Mouse (Mus musculus): Measurements from ENCODE around the gene Lce1d.
"Not testable (repeated sequence)": the region's sequence is repeated elsewhere in the genome, so short reads cannot be mapped to it uniquely, and the experiment has no call there.

Gene Lce1d

GRCm38 (mm10) chr3:92687110-92687509, at the start of gene Lce1d:
Lce1d (minus strand) TSS chr3:92687210.
- no peak for DNase-seq (ENCODE audit: low spot score in 2 of 2)

- DNase-seq (ENCODE audit: low spot score in 2 of 2) = no peak
Observed at GRCm38 (mm10) chr3:92722631-92723030, 35.6 kb upstream of the Lce1d start.

GRCm38 (mm10) chr3:92720250-92720649, 33.2 kb upstream of the Lce1d start, which contains the start of gene Lce1f:
Lce1f (minus strand) TSS chr3:92720350.
- no peak for DNase-seq (ENCODE audit: low spot score in 2 of 2)

GRCm38 (mm10) chr3:92715122-92715521, 28.1 kb upstream of the Lce1d start:
- DNase-seq (ENCODE audit: low spot score in 2 of 2) = no peak

GRCm38 (mm10) chr3:92708974-92709373, 22.0 kb upstream of the Lce1d start, which contains the start of gene Lce1e:
Lce1e (minus strand) TSS chr3:92709074.
- no peak for DNase-seq (ENCODE audit: low spot score in 2 of 2)

GRCm38 (mm10) chr3:92694613-92695012, 7.6 kb upstream of the Lce1d start:
- DNase-seq (ENCODE audit: low spot score in 2 of 2) = no peak

GRCm38 (mm10) chr3:92691688-92692087, 4.7 kb upstream of the Lce1d start:
- DNase-seq (ENCODE audit: low spot score in 2 of 2) = no peak

- not testable (repeated sequence) for DNase-seq (ENCODE audit: low spot score in 2 of 2)
Observed at GRCm38 (mm10) chr3:92689154-92689553, 2.1 kb upstream of the Lce1d start.

- DNase-seq (ENCODE audit: low spot score in 2 of 2) = no peak
Observed at GRCm38 (mm10) chr3:92678947-92679346, 8.1 kb downstream of the Lce1d start, which contains the start of gene Lce1c. Lce1c (plus strand) TSS chr3:92679247.

GRCm38 (mm10) chr3:92670215-92670614, 16.8 kb downstream of the Lce1d start, which contains the start of gene Lce1a2:
Lce1a2 (minus strand) TSS chr3:92670315.
- DNase-seq (ENCODE audit: low spot score in 2 of 2) = no peak

GRCm38 (mm10) chr3:92656826-92657225, 30.2 kb downstream of the Lce1d start, which contains the start of gene Lce1b:
Lce1b (minus strand) TSS chr3:92656926.
- DNase-seq (ENCODE audit: low spot score in 2 of 2) = no peak

GRCm38 (mm10) chr3:92648207-92648606, 38.8 kb downstream of the Lce1d start, which contains the start of gene Lce1a1:
Lce1a1 (minus strand) TSS chr3:92648307.
- no peak for DNase-seq (ENCODE audit: low spot score in 2 of 2)

- no peak for DNase-seq (ENCODE audit: low spot score in 2 of 2)
Observed at GRCm38 (mm10) chr3:92639854-92640253, 47.2 kb downstream of the Lce1d start.

GRCm38 (mm10) chr3:92638653-92638991, 48.4 kb downstream of the Lce1d start:
- DNase-seq (ENCODE audit: low spot score in 2 of 2) = no peak

GRCm38 (mm10) chr3:92637745-92638652, 49.0 kb downstream of the Lce1d start:
- DNase-seq (ENCODE audit: low spot score in 2 of 2) = no peak
